Mouse (Mus musculus) forebrain, embryonic 14.5 days (tissue): ENCODE measurements around the gene Golm1. TPM values are rescaled to one million over a fixed set of nuclear protein-coding genes. Genes with fewer than 3 reads are reported as not detected.
"Not testable (repeated sequence)": the region's sequence is repeated elsewhere in the genome, so short reads cannot be mapped to it uniquely, and the experiment has no call there.

Experiments
- ATAC-seq: fragments of 200-750 bp; cut with Nextera tagmentation; 2 replicates; pipeline ENCODE4 v1.8.0; 2017; ENCODE audit warnings: mild to moderate bottlenecking, moderate library complexity
- DNase-seq: peaks from one replicate; pipeline ENCODE4 v3.0.0-alpha.2; 2015; ENCODE audit warnings: low spot score
- H3K27ac ChIP-seq: fragments of 300-500 bp; sonication (generic); 2 replicates; pipeline ENCODE4 v1.5.1; 2014; ENCODE audit warnings: low read depth, mild to moderate bottlenecking, control low read depth, low read length, moderate library complexity
- H3K27me3 ChIP-seq: fragments of 300-500 bp; sonication (generic); replicated peaks from 2 replicates; pipeline ENCODE4 v1.6.1; 2014; ENCODE audit warnings: low read length, control low read depth, mixed read lengths; ENCODE audit not compliant: control insufficient read depth, insufficient read depth
- H3K36me3 ChIP-seq: fragments of 300-500 bp; sonication (generic); 2 replicates; pipeline ENCODE4 v1.6.1; 2014; ENCODE audit warnings: low read length, control low read depth; ENCODE audit not compliant: control insufficient read depth, insufficient read depth
- H3K4me1 ChIP-seq: fragments of 300-500 bp; sonication (generic); 2 replicates; pipeline ENCODE4 v1.6.1; 2014; ENCODE audit warnings: antibody characterized with exemption, low read length, control low read depth; ENCODE audit not compliant: control insufficient read depth, insufficient read depth
- H3K4me2 ChIP-seq: fragments of 300-500 bp; sonication (generic); 2 replicates; pipeline ENCODE4 v1.6.1; 2014; ENCODE audit warnings: mild to moderate bottlenecking, control low read depth, low read length
- H3K4me3 ChIP-seq: fragments of 300-500 bp; sonication (generic); 2 replicates; pipeline ENCODE4 v1.5.1; 2014; ENCODE audit warnings: low read depth, low read length, control low read depth
- H3K9ac ChIP-seq: fragments of 300-500 bp; sonication (generic); 2 replicates; pipeline ENCODE4 v1.6.1; 2014; ENCODE audit warnings: mild to moderate bottlenecking, low read length, control low read depth, moderate library complexity
- H3K9me3 ChIP-seq: fragments of 300-500 bp; sonication (generic); replicated peaks from 2 replicates; pipeline ENCODE4 v1.6.1; 2016; ENCODE audit warnings: low read length, control low read depth, mixed read lengths; ENCODE audit not compliant: control insufficient read depth
- WGBS: fragments of 180-500 bp; shearing (Covaris S2); extraction: QIAGEN DNeasy Blood & Tissue Kit; methylation state at CpG from one replicate; pipeline ENCODE4 v1.1.7; 2014; 5-methylcytosine and 5-hydroxymethylcytosine counted together
- polyA plus RNA-seq: library from polyadenylated mRNA; unstranded; fragments of >200 nt; fragmentation: Nextera tagmentation; extraction: Ambion mirVana; gene quantifications from 2 replicates; pipeline ENCODE4 v1.2.1, GENCODE M21; 2014

Gene Golm1
- 50.1 and 57.7 TPM in 2 replicates for polyA plus RNA-seq

DNA sequence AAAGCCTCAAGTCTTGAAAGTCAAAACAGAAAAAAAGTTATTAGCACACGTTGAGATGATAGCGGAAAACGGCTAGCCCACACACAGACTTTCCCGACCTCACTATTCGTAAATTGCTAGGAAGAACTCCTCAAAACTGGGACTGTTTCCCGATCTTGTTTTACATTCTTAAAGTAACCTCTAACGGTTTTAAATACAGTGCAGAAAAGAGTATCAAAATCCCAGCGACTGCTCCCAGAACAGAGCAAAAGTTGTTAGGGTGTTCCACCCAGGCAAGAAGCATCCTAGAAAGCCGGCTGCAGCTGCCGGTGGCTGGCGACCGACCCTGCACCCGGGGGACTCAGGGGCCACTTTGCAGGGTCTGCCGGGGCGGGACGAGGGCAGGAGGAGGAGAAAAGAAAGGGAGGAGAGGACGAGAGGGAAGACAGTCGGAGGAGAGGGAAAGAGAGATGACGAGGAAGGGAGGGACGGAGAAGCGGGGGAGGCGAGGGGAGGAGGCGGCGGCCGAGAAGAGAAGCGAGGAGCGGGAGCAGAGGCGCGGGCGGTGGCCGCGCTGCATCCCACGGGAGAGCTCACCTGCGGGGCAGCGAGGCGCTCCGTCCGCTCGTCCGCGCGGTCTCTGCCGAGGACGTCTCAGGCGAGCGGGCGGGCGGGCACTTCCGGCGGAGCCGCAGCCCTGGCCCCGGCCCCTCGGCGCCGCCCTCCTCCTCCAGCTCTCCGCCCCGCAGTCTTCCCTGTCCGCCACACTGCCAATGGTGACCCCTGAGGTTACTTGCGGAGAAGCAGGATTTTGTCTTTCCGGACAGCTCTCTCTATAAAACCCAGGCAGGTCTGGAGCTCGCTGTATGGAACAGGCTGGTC lies at the start of gene Golm1:
Gene Golm1 (minus strand): TSS at position 661 of the 861 bp plus-strand sequence.
- no peaks in the 10 kb centered on the region for H3K27me3 ChIP-seq
- DNase-seq (peak; percentile 58), ATAC-seq (peak; percentile 66)
- peak within 1 kb of the TSS; percentile 74 for H3K4me2 ChIP-seq
- peak within 1 kb of the TSS; percentile 87 for H3K27ac ChIP-seq
- peaks cover 5% of the 10 kb centered on the region for H3K4me1 ChIP-seq
- WGBS: under 1% methylated on average over 48 of the region's 61 CpGs
- H3K4me3 ChIP-seq: peak within 1 kb of the TSS; percentile 81
- H3K9me3 ChIP-seq: no peaks in the 10 kb centered on the region
- H3K36me3 ChIP-seq: no peaks in the 10 kb centered on the region
- H3K9ac ChIP-seq: peak within 1 kb of the TSS; percentile 90

- not testable (repeated sequence) for H3K27me3 ChIP-seq, ATAC-seq, H3K9ac ChIP-seq, H3K9me3 ChIP-seq, H3K4me2 ChIP-seq, DNase-seq, H3K4me3 ChIP-seq, H3K36me3 ChIP-seq, H3K4me1 ChIP-seq, H3K27ac ChIP-seq
- 79% methylated on average over 1 of the region's 1 CpGs for WGBS
These were observed 46.5 kb upstream of the Golm1 start for GRCm38 (mm10) chr13:59722089-59722488.

GRCm38 (mm10) chr13:59719475-59719874 lies 43.9 kb upstream of the Golm1 start:
- 85% methylated on average over 1 of the region's 1 CpGs for WGBS
- DNase-seq: no peak
- Histone ChIP-seq H3K9ac (no peak overlapping the region), H3K4me1 (no peaks in the 10 kb centered on the region), H3K4me3 (no peak overlapping the region), H3K9me3 (no peaks in the 10 kb centered on the region), H3K4me2 (no peak overlapping the region), H3K27ac (no peak overlapping the region), H3K36me3 (no peaks in the 10 kb centered on the region), H3K27me3 (no peaks in the 10 kb centered on the region)
- ATAC-seq: no peak

- not testable (repeated sequence) for DNase-seq, ATAC-seq, H3K4me3 ChIP-seq, H3K36me3 ChIP-seq, H3K9me3 ChIP-seq, H3K27me3 ChIP-seq, H3K4me2 ChIP-seq, H3K4me1 ChIP-seq, H3K27ac ChIP-seq, H3K9ac ChIP-seq
- 49% methylated on average over 6 of the region's 6 CpGs for WGBS
These were observed 43.3 kb upstream of the Golm1 start for GRCm38 (mm10) chr13:59718857-59719440.

DNA sequence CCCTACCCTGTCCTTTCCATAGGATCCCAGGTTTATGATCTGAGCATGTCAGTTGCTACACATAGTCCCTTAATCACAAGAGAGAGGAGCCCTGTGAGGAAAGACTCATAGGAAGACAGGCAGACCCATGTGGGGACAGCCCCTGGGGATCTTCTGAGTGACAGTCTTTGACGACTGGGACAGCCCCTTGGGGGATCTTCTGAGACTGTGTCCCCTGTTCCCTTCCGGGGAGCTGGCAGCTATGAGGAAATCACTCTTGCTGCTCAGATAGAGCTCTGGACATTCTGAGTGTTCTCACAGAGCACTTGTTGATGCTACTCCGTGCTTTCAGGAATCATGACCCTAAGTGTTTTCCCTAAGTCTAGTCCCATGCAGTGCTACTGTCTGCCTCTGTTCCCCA lies 38.1 kb upstream of the Golm1 start:
- H3K27me3 ChIP-seq: no peaks in the 10 kb centered on the region
- 57% methylated on average over 3 of the region's 3 CpGs for WGBS

GRCm38 (mm10) chr13:59711984-59712383 lies 36.4 kb upstream of the Golm1 start, which contains the start of gene Spata31d1b:
Spata31d1b (plus strand) TSS chr13:59712284.
- not testable (repeated sequence) for H3K4me3 ChIP-seq, ATAC-seq, H3K27ac ChIP-seq, H3K36me3 ChIP-seq, H3K27me3 ChIP-seq, H3K9ac ChIP-seq, DNase-seq, H3K9me3 ChIP-seq, H3K4me2 ChIP-seq, H3K4me1 ChIP-seq
- WGBS: 76% methylated on average over 3 of the region's 3 CpGs

More for the DNA sequence above, 38.1 kb upstream of the Golm1 start:
- Histone ChIP-seq H3K9ac (no peak overlapping the region), H3K36me3 (no peaks in the 10 kb centered on the region), H3K27ac (no peak overlapping the region), H3K4me1 (no peaks in the 10 kb centered on the region), H3K9me3 (no peaks in the 10 kb centered on the region), H3K4me2 (no peak overlapping the region), H3K4me3 (no peak overlapping the region)
- DNase-seq (no peak), ATAC-seq (no peak)

DNA sequence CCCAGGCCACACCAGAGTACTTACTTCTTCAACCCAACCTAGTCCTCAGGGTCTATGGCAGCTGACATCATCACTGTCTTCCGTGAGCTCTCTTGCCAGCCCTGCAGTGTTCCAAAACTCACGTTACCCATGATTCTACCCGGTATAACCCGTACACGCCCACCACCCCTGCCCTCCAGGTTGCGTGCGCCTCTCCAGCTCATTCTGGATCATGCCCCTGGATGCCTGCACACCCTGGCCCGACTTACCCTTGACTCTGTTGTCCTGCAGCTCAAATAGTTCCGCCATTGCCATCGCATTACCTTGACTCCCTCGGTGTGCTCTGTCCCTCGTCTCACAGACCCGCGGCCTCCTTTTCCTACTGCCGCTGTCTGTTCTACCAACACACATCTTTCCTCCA lies 34.6 kb upstream of the Golm1 start, which contains the start of gene Spata31d1a:
Gene Spata31d1a (minus strand): TSS at position 101 of the 400 bp plus-strand sequence.
- Histone ChIP-seq H3K27ac (no peak within 1 kb of the TSS), H3K27me3 (no peaks in the 10 kb centered on the region), H3K4me2 (no peak within 1 kb of the TSS), H3K4me3 (no peak within 1 kb of the TSS), H3K4me1 (no peaks in the 10 kb centered on the region), H3K9ac (no peak within 1 kb of the TSS), H3K36me3 (no peaks in the 10 kb centered on the region), H3K9me3 (no peaks in the 10 kb centered on the region)
- no peak for DNase-seq
- no peak for ATAC-seq
- 91% methylated on average over 15 of the region's 15 CpGs for WGBS

DNA sequence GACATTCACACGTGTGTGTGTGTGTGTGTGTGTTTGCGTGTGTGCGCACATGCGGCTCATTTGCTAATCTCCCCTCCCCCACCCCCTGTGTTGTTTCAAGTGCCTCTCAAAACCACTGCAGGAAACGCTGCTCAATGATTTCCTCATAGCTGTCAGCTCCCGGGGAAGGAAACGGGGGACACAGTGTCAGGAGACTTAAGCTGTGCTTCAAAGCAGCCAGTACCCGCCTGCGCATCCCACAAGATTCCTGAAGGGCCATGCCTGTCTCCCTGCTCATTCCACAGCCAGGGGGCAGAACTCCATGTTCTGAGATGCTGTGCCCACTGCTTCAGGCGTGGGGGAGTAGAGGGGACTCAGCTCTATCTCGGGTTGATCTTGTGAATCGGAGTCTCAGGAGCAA lies 29.0 kb upstream of the Golm1 start:
- 59% methylated on average over 12 of the region's 12 CpGs for WGBS
- no peak overlapping the region for H3K4me3 ChIP-seq
- H3K4me1 ChIP-seq: no peaks in the 10 kb centered on the region
- no peak overlapping the region for H3K9ac ChIP-seq
- H3K27ac ChIP-seq: no peak overlapping the region
- DNase-seq (peak; percentile 46), ATAC-seq (0 out of 2 replicates have a peak, but pooled peaks have one; percentile 37)
- H3K27me3 ChIP-seq: no peaks in the 10 kb centered on the region
- H3K4me2 ChIP-seq: no peak overlapping the region; the same call in 1 of the 2 replicates
- H3K36me3 ChIP-seq: no peaks in the 10 kb centered on the region
- H3K9me3 ChIP-seq: no peaks in the 10 kb centered on the region

- 84% methylated on average over 12 of the region's 12 CpGs for WGBS
- no peaks in the 10 kb centered on the region for H3K4me1 ChIP-seq
- no peaks in the 10 kb centered on the region for H3K27me3 ChIP-seq
- H3K9me3 ChIP-seq: no peaks in the 10 kb centered on the region
- DNase-seq: no peak
- H3K4me2 ChIP-seq: no peak overlapping the region
- H3K27ac ChIP-seq: no peak overlapping the region
- no peak for ATAC-seq
- H3K4me3 ChIP-seq: no peak overlapping the region
- no peaks in the 10 kb centered on the region for H3K36me3 ChIP-seq
- no peak overlapping the region for H3K9ac ChIP-seq
These were observed 27.9 kb upstream of the Golm1 start for GRCm38 (mm10) chr13:59703514-59703913.
